In genomic region chr7:133003421-133003820, GRCm38 (mm10) we compare ENCODE assay signal across 8 mouse cellular contexts.
A peak's percentile ranks its signal among the peaks of the same experiment; 100 is the strongest.
DNase-seq lines count a peak whose midpoint lies in the region; ATAC-seq and TF ChIP-seq lines count a peak whose summit lies in the region.

No protein-coding gene starts in this region.

- in situ Hi-C loops in ES-E14 (cut with MboI; ENCODE audit: low sequenced_read_pairs in 2 of 2, unreplicated experiment in 2 of 2) = no loop called here

- 19% methylated on average over 3 of the region's 3 CpGs for WGBS in heart, postnatal 0 days
- 8% methylated on average over 3 of the region's 3 CpGs for whole genome bisulfite sequencing in small intestine, adult 2 months

- peaks cover 65% of the 10 kb centered on the region for H3K36me3 ChIP-seq in ES-E14 (ENCODE audit: control insufficient read depth, insufficient read depth, low read length, poor library complexity, severe bottlenecking)
- peaks cover 14% of the 10 kb centered on the region for H3K36me3 ChIP-seq in heart, postnatal 0 days (replicated peaks; ENCODE audit: control insufficient read depth, insufficient read depth, low read length)
- H3K36me3 ChIP-seq in small intestine, adult 2 months (ENCODE audit: control insufficient read depth, insufficient read depth, low read length) = peaks cover 7% of the 10 kb centered on the region

- H3K4me1 ChIP-seq in ES-E14 (ENCODE audit: control insufficient read depth in 2 of 2, insufficient read depth in 2 of 2, low read length in 2 of 2, poor library complexity in 1 of 2) = peaks cover 17 to 34% of the 10 kb centered on the region in 2 experiments
- H3K4me1 ChIP-seq in heart, postnatal 0 days (ENCODE audit: control insufficient read depth, insufficient read depth) = peaks cover 19% of the 10 kb centered on the region; the same call in 1 of the 2 replicates
- H3K4me1 ChIP-seq in small intestine, adult 2 months (ENCODE audit: control insufficient read depth, insufficient read depth, insufficient read length, low read length) = peaks cover 14% of the 10 kb centered on the region

- H3K9ac ChIP-seq in ES-E14 (ENCODE audit: insufficient read depth, low read depth, low read length, poor library complexity, severe bottlenecking) = no peak overlapping the region
- no peak overlapping the region for H3K9ac ChIP-seq in heart, postnatal 0 days (replicated peaks; ENCODE audit: low read depth, low read length)

- peak; percentile 72; the same call in 1 of the 2 replicates for ATAC-seq in heart, postnatal 0 days (ENCODE audit: insufficient read depth, low read depth)
- ATAC-seq in megakaryocyte, adult 5-6 weeks (ENCODE audit: poor library complexity, severe bottlenecking) = peak; percentile 85
- no peak for ATAC-seq in monocyte, adult 5-6 weeks (replicated peaks; ENCODE audit: insufficient number of reproducible peaks, low FRiP score, low TSS enrichment, poor library complexity, severe bottlenecking)

- H3K9me3 ChIP-seq in ES-E14 (ENCODE audit: control insufficient read depth, insufficient read depth, low read depth, low read length) = no peaks in the 10 kb centered on the region
- H3K9me3 ChIP-seq in heart, postnatal 0 days (replicated peaks; ENCODE audit: control insufficient read depth, low read length) = no peaks in the 10 kb centered on the region

- no peak for TF ChIP-seq POLR2A in small intestine, adult 2 months (IDR thresholded peaks at IDR 0.05; ENCODE audit: low read depth, low read length)

- H3K4me3 ChIP-seq in ES-E14 (ENCODE audit: insufficient read depth in 1 of 2, low read depth in 1 of 2, low read length in 2 of 2, poor library complexity in 1 of 2, severe bottlenecking in 1 of 2) = no peak overlapping the region
- no peak overlapping the region for H3K4me3 ChIP-seq in heart, postnatal 0 days (ENCODE audit: low read depth, low read length)
- H3K4me3 ChIP-seq in small intestine, adult 2 months (ENCODE audit: low read depth, low read length) = no peak overlapping the region

- no peaks in the 10 kb centered on the region for H3K27me3 ChIP-seq in heart, postnatal 0 days (ENCODE audit: control insufficient read depth, insufficient read depth, low read length)
- no peaks in the 10 kb centered on the region for H3K27me3 ChIP-seq in small intestine, adult 2 months (ENCODE audit: control insufficient read depth, insufficient read depth, low read length)

- DNase-seq in ES-E14 (ENCODE audit: low read depth, low spot score) = peak; percentile 66
- peak; percentile 85 for DNase-seq in adrenal gland, postnatal 10 days
- DNase-seq in embryo, embryonic 9.5 days (ENCODE audit: extremely low spot score) = peak; percentile 56
- peak; percentile 85 for DNase-seq in heart, postnatal 0 days (ENCODE audit: low spot score)
- DNase-seq in left cerebral cortex, adult 11 months (ENCODE audit: low spot score) = peak; percentile 77

- peak; percentile 96 for TF ChIP-seq CTCF in heart, postnatal 0 days (IDR thresholded peaks at IDR 0.05; ENCODE audit: low read depth)
- TF ChIP-seq CTCF in small intestine, adult 2 months (IDR thresholded peaks at IDR 0.05; ENCODE audit: extremely low read depth, insufficient read length, insufficient replicate concordance, low read depth, low read length) = peak; percentile 77; the same call in 1 of the 2 replicates

- TF ChIP-seq EP300 in heart, postnatal 0 days (IDR thresholded peaks at IDR 0.05; ENCODE audit: low read depth) = no peak

- no peak overlapping the region for H3K27ac ChIP-seq in ES-E14 (ENCODE audit: insufficient read depth, low read depth, low read length, poor library complexity, severe bottlenecking)
- H3K27ac ChIP-seq in heart, postnatal 0 days (ENCODE audit: low read depth) = no peak overlapping the region
- no peak overlapping the region for H3K27ac ChIP-seq in small intestine, adult 2 months (ENCODE audit: insufficient read depth, low read depth, low read length)

- no peak overlapping the region for H3K4me2 ChIP-seq in heart, postnatal 0 days (ENCODE audit: low read depth, low read length)

TF ChIP-seq in ES-E14, 5 proteins besides CTCF, POLR2A, EP300 and RAD21:
- no peak for TF ChIP-seq ZNF384 (IDR thresholded peaks at IDR 0.05; ENCODE audit: low read depth, low read length)
